33 mouse cellular contexts compared by ENCODE assay signal in genomic region chr11:105955815-105956430, GRCm38 (mm10). TPM values are rescaled to one million over a fixed set of nuclear protein-coding genes. Genes with fewer than 3 reads are reported as not detected.
DNase-seq lines count a peak whose midpoint lies in the region; ATAC-seq and TF ChIP-seq lines count a peak whose summit lies in the region.
"Had no signal": no experiment of that assay in that cellular context is flagged by ENCODE, and none has a peak within 500 bp of the region (broad histone marks: within the 10 kb centered on the region; RNA-seq: fewer than 3 reads in every experiment).

No protein-coding gene starts in this region.

- peak; percentile 44 for DNase-seq in gastrocnemius, adult 2 months
- DNase-seq in gastrocnemius, postnatal 36 days = no peak
- DNase-seq in ES-CJ7 (ENCODE audit: low read depth, low spot score) (peak; percentile 65), R1 (ENCODE audit: low read depth, low spot score) (peak; percentile 80)
- no peak for DNase-seq in urinary bladder, postnatal 4 days (ENCODE audit: low spot score in 2 of 2)
- no peak for DNase-seq in left cerebral cortex, postnatal 36 days (ENCODE audit: low spot score in 2 of 2)
- DNase-seq: adrenal gland, postnatal 10 days; B cell, adult 2 months; cerebellum, adult 18-20 months; cerebellum, adult 9-10 months; cerebellum, postnatal 14 days; gastrocnemius, postnatal 25 days; heart, postnatal 14 days; heart, postnatal 4 days; kidney, adult 18-20 months had no signal

- TF ChIP-seq CTCF in gastrocnemius, adult 2 months (IDR thresholded peaks at IDR 0.05) = no peak
- no peak for TF ChIP-seq CTCF in E14TG2a.4 (conservative IDR thresholded peaks at IDR 0.05; ENCODE audit: low read length)

- no peaks in the 10 kb centered on the region for H3K36me3 ChIP-seq in E14TG2a.4 (ENCODE audit: insufficient read depth, low read length)
- H3K36me3 ChIP-seq: forebrain, embryonic 10.5 days; heart, embryonic 13.5 days had no signal

- H3K27ac ChIP-seq in gastrocnemius, adult 2 months = peak overlapping the region; percentile 66; the same call in 1 of the 2 replicates
- H3K27ac ChIP-seq: forebrain, embryonic 10.5 days; forebrain, embryonic 13.5 days; heart, embryonic 13.5 days; hindbrain, embryonic 14.5 days; hindbrain, postnatal 0 days had no signal

- no peak overlapping the region for H3K4me3 ChIP-seq in gastrocnemius, adult 2 months
- peak overlapping the region; percentile 77 for H3K4me3 ChIP-seq in E14TG2a.4 (replicated peaks; ENCODE audit: low read length)
- H3K4me3 ChIP-seq: forebrain, embryonic 10.5 days; forebrain, embryonic 13.5 days; heart, embryonic 13.5 days had no signal

- no peak for ATAC-seq in CD4-positive, CD25-positive, alpha-beta regulatory T cell, adult 4 months
- ATAC-seq: forebrain, embryonic 13.5 days; forebrain, embryonic 16.5 days; hindbrain, postnatal 0 days; inflammation-experienced regulatory T-cells, adult 6 months; intestine, embryonic 16.5 days had no signal

- intact Hi-C loops in gastrocnemius, adult 2 months (cut with DNase I) = no loop called here
- intact Hi-C loops in gastrocnemius, postnatal 36 days (cut with DNase I) = no loop called here
- intact Hi-C loops in left cerebral cortex, postnatal 36 days (cut with DNase I) = no loop called here

- H3K27me3 ChIP-seq in E14TG2a.4 (ENCODE audit: insufficient read depth, low read length) = 0 out of 2 replicates have a peak, but pooled peaks cover 2% of the 10 kb centered on the region
- H3K27me3 ChIP-seq: forebrain, embryonic 13.5 days had no signal

- H3K9me3 ChIP-seq in E14TG2a.4 (ENCODE audit: low read length) = no peaks in the 10 kb centered on the region
- H3K9me3 ChIP-seq: forebrain, embryonic 10.5 days; forebrain, embryonic 13.5 days; heart, embryonic 13.5 days had no signal

- peaks cover 79% of the 10 kb centered on the region for H3K4me1 ChIP-seq in E14TG2a.4 (replicated peaks; ENCODE audit: low read depth, low read length)
- H3K4me1 ChIP-seq: forebrain, embryonic 13.5 days had no signal

RNA-seq across cellular contexts. Expression of gene Cyb561, which starts 2.8 kb away (rescaled TPM):
- total RNA-seq in gastrocnemius, adult 2 months (2021) = 1 to 10 TPM; 3.9 to 4.7 TPM
- total RNA-seq in gastrocnemius, postnatal 36 days (2021) = 1 to 10 TPM; 4.3 to 6.0 TPM
- 10 to 100 TPM; 81.8 to 88.9 TPM for total RNA-seq in left cerebral cortex, postnatal 36 days (2021)
- 1 to 10 TPM in 1 of 2 experiments, under 1 TPM in 1; 0.48 to 1.7 TPM for polyA plus RNA-seq in CD4-positive, CD25-positive, alpha-beta regulatory T cell, adult 4 months (2017; shearing (Covaris generic))

RNA-seq across cellular contexts. Expression of gene Ace, which starts 11.8 kb away (rescaled TPM):
- total RNA-seq in gastrocnemius, adult 2 months (2021) = 10 to 100 TPM; 18.4 to 24.6 TPM
- total RNA-seq in gastrocnemius, postnatal 36 days (2021) = 10 to 100 TPM; 24.1 to 34.8 TPM
- total RNA-seq in left cerebral cortex, postnatal 36 days (2021) = 10 to 100 TPM in 1 of 2 experiments, 1 to 10 TPM in 1; 9.2 to 11.5 TPM
- not detected for polyA plus RNA-seq in CD4-positive, CD25-positive, alpha-beta regulatory T cell, adult 4 months (2017; shearing (Covaris generic))
- polyA plus RNA-seq: inflammation-experienced regulatory T-cells, adult 6 months had no signal

RNA-seq across cellular contexts. Expression of gene Ace3, which starts 38.6 kb away (rescaled TPM):
- total RNA-seq in gastrocnemius, adult 2 months (2021) = not detected
- total RNA-seq in gastrocnemius, postnatal 36 days (2021) = not detected
- not detected for total RNA-seq in left cerebral cortex, postnatal 36 days (2021)
- polyA plus RNA-seq in CD4-positive, CD25-positive, alpha-beta regulatory T cell, adult 4 months (2017; shearing (Covaris generic)) = not detected
- total RNA-seq: adrenal gland, adult 18-20 months; adrenal gland, postnatal 10 days; adrenal gland, postnatal 36 days; gastrocnemius, adult 8-10 months; gastrocnemius, postnatal 25 days; heart, adult 18-20 months; heart, postnatal 14 days; heart, postnatal 4 days; hindbrain, postnatal 0 days had no signal
- polyA plus RNA-seq: embryonic facial prominence, embryonic 11.5 days; embryonic facial prominence, embryonic 14.5 days; forebrain, embryonic 10.5 days; forebrain, embryonic 13.5 days; forebrain, embryonic 16.5 days; heart, embryonic 13.5 days; heart, embryonic 16.5 days; hindbrain, embryonic 11.5 days; hindbrain, embryonic 14.5 days; hindbrain, postnatal 0 days; inflammation-experienced regulatory T-cells, adult 6 months had no signal

RNA-seq across cellular contexts. Expression of gene Kcnh6, which starts 52.0 kb away (rescaled TPM):
- total RNA-seq in gastrocnemius, adult 2 months (2021) = not detected
- not detected for total RNA-seq in gastrocnemius, postnatal 36 days (2021)
- 1 to 10 TPM; 2.1 to 2.2 TPM for total RNA-seq in left cerebral cortex, postnatal 36 days (2021)
- under 1 TPM in 1 of 2 experiments, not detected in 1; 0.18 TPM for polyA plus RNA-seq in CD4-positive, CD25-positive, alpha-beta regulatory T cell, adult 4 months (2017; shearing (Covaris generic))
- total RNA-seq: gastrocnemius, adult 8-10 months; gastrocnemius, postnatal 25 days had no signal

Comparison
In these comparisons a context has a peak if more than half of its experiments do, and no peak if none do; other contexts are left out.
1. DNase-seq: peak in gastrocnemius, adult 2 months (single experiment), ES-CJ7 (single experiment) and R1 (single experiment); none in gastrocnemius, postnatal 36 days (0 of 2), urinary bladder, postnatal 4 days (0 of 2) and left cerebral cortex, postnatal 36 days (0 of 2).
2. RNA of gene Cyb561, which starts 2.8 kb away (total RNA-seq): 81.8 to 88.9 TPM in left cerebral cortex, postnatal 36 days; 4.3 to 6.0 TPM in gastrocnemius, postnatal 36 days and 3.9 to 4.7 TPM in gastrocnemius, adult 2 months; every median in the first group is over 10 times any median in the second.